Mouse (Mus musculus) MEL (cell line): ENCODE data around the gene Naa50. TPM values are rescaled to one million over a fixed set of nuclear protein-coding genes. Genes with fewer than 3 reads are reported as not detected.
A peak's percentile ranks its signal among the peaks of the same experiment; 100 is the strongest.

Source experiments
- DNase-seq: peaks from one replicate; pipeline ENCODE4 v3.0.0; 2011; ENCODE audit warnings: low read depth, low spot score
- H3K27ac ChIP-seq: 2 replicates; pipeline ENCODE4 v1.5.1; 2012; ENCODE audit warnings: low read depth, mild to moderate bottlenecking, control low read depth, low read length, moderate library complexity; ENCODE audit not compliant: control insufficient read depth
- H3K27me3 ChIP-seq, 2 experiments: fragments of 150-350 bp in 1 of 2; sonication (generic) in 1 of 2; 2 replicates each; pipeline ENCODE4 v1.6.1; 2012; ENCODE audit warnings: low read length in 2 of 2, mild to moderate bottlenecking in 2 of 2, improper control_type of control experiment in 1 of 2, moderate library complexity in 1 of 2; ENCODE audit not compliant: insufficient read depth in 2 of 2, control insufficient read depth in 1 of 2
- H3K36me3 ChIP-seq, 2 experiments: 2 replicates each; pipeline ENCODE4 v1.6.1; 2012 to 2014; ENCODE audit warnings: low read length in 2 of 2, improper control_type of control experiment in 1 of 2, inconsistent platforms in 1 of 2, mild to moderate bottlenecking in 1 of 2; ENCODE audit not compliant: insufficient read depth in 2 of 2, control insufficient read depth in 1 of 2
- H3K4me1 ChIP-seq, 2 experiments: fragments of 150-350 bp in 1 of 2; sonication (generic) in 1 of 2; 2 replicates each; pipeline ENCODE4 v1.6.1; 2012; ENCODE audit warnings: low read length in 2 of 2, improper control_type of control experiment in 1 of 2, mild to moderate bottlenecking in 1 of 2; ENCODE audit not compliant: insufficient read depth in 2 of 2, control insufficient read depth in 1 of 2
- H3K4me3 ChIP-seq, 2 experiments: fragments of 150-350 bp in 1 of 2; sonication (generic) in 1 of 2; 2 replicates each; pipeline ENCODE4 v1.5.1; 2012; ENCODE audit warnings: low read depth in 2 of 2, low read length in 2 of 2, mild to moderate bottlenecking in 2 of 2, moderate library complexity in 2 of 2, control low read depth in 1 of 2, improper control_type of control experiment in 1 of 2; ENCODE audit not compliant: control insufficient read depth in 1 of 2, insufficient read depth in 1 of 2
- H3K79me2 ChIP-seq: 2 replicates; pipeline ENCODE4 v1.6.1; 2012; ENCODE audit warnings: mild to moderate bottlenecking, low read length, moderate library complexity; ENCODE audit not compliant: control insufficient read depth, poor library complexity, insufficient read depth
- H3K9ac ChIP-seq: 2 replicates; pipeline ENCODE4 v1.6.1; 2012; ENCODE audit warnings: low read depth, mild to moderate bottlenecking, control low read depth, low read length, moderate library complexity; ENCODE audit not compliant: control insufficient read depth, poor library complexity, severe bottlenecking
- H3K9me3 ChIP-seq: fragments of 150-350 bp; sonication (generic); replicated peaks from 2 replicates; pipeline ENCODE4 v1.6.1; 2012; ENCODE audit warnings: mild to moderate bottlenecking, low read length, improper control_type of control experiment, moderate library complexity; ENCODE audit not compliant: insufficient read depth
- CTCF ChIP-seq, 3 experiments: IDR thresholded peaks in 2 of 3; conservative IDR thresholded peaks in 1 of 3; 2 replicates each; pipeline ENCODE4 v1.5.1; 2011 to 2012; ENCODE audit warnings: low read length in 3 of 3, low read depth in 2 of 3, mild to moderate bottlenecking in 2 of 3, improper control_type of control experiment in 1 of 3, inconsistent platforms in 1 of 3, mixed read lengths in 1 of 3, moderate library complexity in 1 of 3; ENCODE audit not compliant: control insufficient read depth in 1 of 3, insufficient read depth in 1 of 3, poor library complexity in 1 of 3, severe bottlenecking in 1 of 3
- E2F4 ChIP-seq: IDR thresholded peaks from 2 replicates; pipeline ENCODE4 v1.6.1; 2011; ENCODE audit warnings: low read depth, low read length, improper control_type of control experiment, borderline replicate concordance
- EP300 ChIP-seq, 2 experiments: IDR thresholded peaks; 2 replicates each; pipeline ENCODE4 v1.6.1; 2011; ENCODE audit warnings: improper control_type of control experiment in 2 of 2, low read length in 2 of 2, low read depth in 1 of 2, mild to moderate bottlenecking in 1 of 2
- ETS1 ChIP-seq: IDR thresholded peaks from 2 replicates; pipeline ENCODE4 v1.6.1; 2012; ENCODE audit warnings: low read depth, mild to moderate bottlenecking, inconsistent platforms, low read length, improper control_type of control experiment, moderate library complexity
- GABPA ChIP-seq: IDR thresholded peaks from 2 replicates; pipeline ENCODE4 v1.6.1; 2012; ENCODE audit warnings: low read depth, mild to moderate bottlenecking, inconsistent platforms, low read length, improper control_type of control experiment, moderate library complexity
- HCFC1 ChIP-seq: IDR thresholded peaks from 2 replicates; pipeline ENCODE4 v1.6.1; 2012; ENCODE audit warnings: low read depth, mild to moderate bottlenecking, inconsistent platforms, low read length, improper control_type of control experiment, moderate library complexity
- MAFK ChIP-seq: IDR thresholded peaks from 2 replicates; pipeline ENCODE4 v1.6.1; 2011; ENCODE audit warnings: low read depth, mild to moderate bottlenecking, low read length, improper control_type of control experiment, borderline replicate concordance
- MAZ ChIP-seq: IDR thresholded peaks from 2 replicates; pipeline ENCODE4 v1.6.1; 2012; ENCODE audit warnings: low read depth, mild to moderate bottlenecking, inconsistent platforms, low read length, improper control_type of control experiment
- MEF2A ChIP-seq: IDR thresholded peaks from 2 replicates; pipeline ENCODE4 v1.6.1; 2014; ENCODE audit warnings: low read depth, mild to moderate bottlenecking, inconsistent platforms, low read length, improper control_type of control experiment; ENCODE audit not compliant: poor library complexity, insufficient replicate concordance, severe bottlenecking; ENCODE audit errors: extremely low read depth
- MXI1 ChIP-seq: IDR thresholded peaks from 2 replicates; pipeline ENCODE4 v1.6.1; 2011; ENCODE audit warnings: mild to moderate bottlenecking, low read depth, low read length, improper control_type of control experiment
- MYB ChIP-seq: IDR thresholded peaks from 2 replicates; pipeline ENCODE4 v1.6.1; 2011; ENCODE audit warnings: mild to moderate bottlenecking, low read depth, low read length, improper control_type of control experiment
- POLR2A ChIP-seq, 2 experiments: IDR thresholded peaks; 2 replicates each; pipeline ENCODE4 v1.6.1; 2011 to 2012; ENCODE audit warnings: low read length in 2 of 2, mild to moderate bottlenecking in 2 of 2, control low read depth in 1 of 2, improper control_type of control experiment in 1 of 2, low read depth in 1 of 2, moderate library complexity in 1 of 2; ENCODE audit not compliant: control insufficient read depth in 1 of 2, insufficient read depth in 1 of 2, poor library complexity in 1 of 2
- POLR2AphosphoS2 ChIP-seq: IDR thresholded peaks from 2 replicates; pipeline ENCODE4 v1.6.1; 2011; ENCODE audit warnings: low read length, improper control_type of control experiment
- RCOR1 ChIP-seq: IDR thresholded peaks from 2 replicates; pipeline ENCODE4 v1.6.1; 2012; ENCODE audit warnings: low read depth, mild to moderate bottlenecking, inconsistent platforms, low read length, improper control_type of control experiment
- TAL1 ChIP-seq: IDR thresholded peaks from 2 replicates; pipeline ENCODE4 v1.6.1; 2012; ENCODE audit warnings: mild to moderate bottlenecking, inconsistent platforms, low read length, moderate library complexity, mixed read lengths
- TCF12 ChIP-seq: IDR thresholded peaks from 2 replicates; pipeline ENCODE4 v1.6.1; 2014; ENCODE audit warnings: low read depth, mild to moderate bottlenecking, inconsistent platforms, low read length, improper control_type of control experiment, moderate library complexity
- UBTF ChIP-seq: IDR thresholded peaks from 2 replicates; pipeline ENCODE4 v1.6.1; 2012; ENCODE audit warnings: low read depth, mild to moderate bottlenecking, inconsistent platforms, low read length, improper control_type of control experiment, moderate library complexity, borderline replicate concordance; ENCODE audit not compliant: insufficient read depth
- USF1 ChIP-seq: IDR thresholded peaks from 2 replicates; pipeline ENCODE4 v1.6.1; 2014; ENCODE audit warnings: low read depth, mild to moderate bottlenecking, inconsistent platforms, low read length, improper control_type of control experiment, moderate library complexity
- ZKSCAN1 ChIP-seq: IDR thresholded peaks from 2 replicates; pipeline ENCODE4 v1.6.1; 2012; ENCODE audit warnings: low read depth, mild to moderate bottlenecking, inconsistent platforms, low read length, improper control_type of control experiment, moderate library complexity
- ZNF384 ChIP-seq: IDR thresholded peaks from 2 replicates; pipeline ENCODE4 v1.6.1; 2012; ENCODE audit warnings: low read depth, mild to moderate bottlenecking, inconsistent platforms, low read length, improper control_type of control experiment
- polyA plus RNA-seq, 2 experiments: library from polyadenylated mRNA; stranded (reverse) in 1 of 2; unstranded in 1 of 2; fragments of >175 nt in 1 of 2; fragments of >200 nt in 1 of 2; gene quantifications; 2 replicates each; pipeline versions ENCODE4 v1.2.1 to v1.2.4; 2012; ENCODE audit warnings: low replicate concordance in 2 of 2, low read depth in 1 of 2; ENCODE audit not compliant: insufficient read length in 2 of 2, insufficient read depth in 1 of 2, missing spikeins in 1 of 2
- total RNA-seq: library from RNA; depleted of rRNA; stranded (reverse); fragments of 300-350 nt; gene quantifications from 2 replicates; pipeline ENCODE4 v1.2.3, GENCODE M21; 2012

The Naa50 gene
- total and polyA plus RNA-seq, 3 experiments = 52.1 to 204 (median 90.4) TPM

GRCm38 (mm10) chr16:44139536-44140185, at the start of gene Naa50, which contains the start of gene Atp6v1a (continued):
- TF ChIP-seq POLR2AphosphoS2 = peak; percentile 30; the same call in 1 of the 2 replicates
- no peak for TF ChIP-seq USF1
- TF ChIP-seq RCOR1 = no peak
- TF ChIP-seq, all 39 proteins: peak for 9

- Histone ChIP-seq H3K27ac (no peak overlapping the region), H3K27me3 (no peaks in the 10 kb centered on the region), H3K9ac (no peak overlapping the region), H3K9me3 (no peaks in the 10 kb centered on the region), H3K36me3 (peaks cover 0 to 22% of the 10 kb centered on the region in 2 experiments; a peak in 2 of 4 replicates), H3K79me2 (no peaks in the 10 kb centered on the region), H3K4me1 (no peaks in the 10 kb centered on the region), H3K4me3 (no peak overlapping the region)
- DNase-seq = no peak
- no peak for TF ChIP-seq UBTF
- TF ChIP-seq EP300 (IDR thresholded peaks at IDR 0.05; ENCODE audit: low read depth in 1 of 2, low read length in 2 of 2) = no peak
- TF ChIP-seq TCF12 = no peak
- TF ChIP-seq CTCF (IDR thresholded peaks at IDR 0.05 in 2 of 3, conservative IDR thresholded peaks at IDR 0.05 in 1 of 3; ENCODE audit: control insufficient read depth in 1 of 3, insufficient read depth in 1 of 3, low read depth in 2 of 3, low read length in 3 of 3, poor library complexity in 1 of 3, severe bottlenecking in 1 of 3) = no peak
- no peak for TF ChIP-seq ZKSCAN1
- no peak for TF ChIP-seq POLR2A (IDR thresholded peaks at IDR 0.05; ENCODE audit: control insufficient read depth in 1 of 2, insufficient read depth in 1 of 2, low read depth in 1 of 2, low read length in 2 of 2, poor library complexity in 1 of 2)
- TF ChIP-seq ZNF384 = no peak
- no peak for TF ChIP-seq GABPA
- no peak for TF ChIP-seq HCFC1
- no peak for TF ChIP-seq MYB
- no peak for TF ChIP-seq RCOR1
- no peak for TF ChIP-seq MXI1
- no peak for TF ChIP-seq ETS1
- no peak for TF ChIP-seq TAL1
- TF ChIP-seq MAFK = no peak
These were observed 40.3 kb upstream of the Naa50 start for GRCm38 (mm10) chr16:44099377-44099776.

GRCm38 (mm10) chr16:44101181-44101710, 38.4 kb upstream of the Naa50 start:
- DNase-seq = no peak
- H3K9ac ChIP-seq = no peak overlapping the region
- peaks cover 0 to 22% of the 10 kb centered on the region in 2 experiments; a peak in 2 of 4 replicates for H3K36me3 ChIP-seq
- no peaks in the 10 kb centered on the region for H3K4me1 ChIP-seq
- H3K27ac ChIP-seq = no peak overlapping the region
- no peaks in the 10 kb centered on the region for H3K27me3 ChIP-seq
- H3K79me2 ChIP-seq = no peaks in the 10 kb centered on the region
- no peak for TF ChIP-seq EP300 (IDR thresholded peaks at IDR 0.05; ENCODE audit: low read depth in 1 of 2, low read length in 2 of 2)
- TF ChIP-seq TCF12 = no peak
- no peak for TF ChIP-seq MYB
- no peak for TF ChIP-seq MEF2A
- TF ChIP-seq E2F4 = no peak
- no peak for TF ChIP-seq HCFC1
- no peak for TF ChIP-seq MAZ
- no peak overlapping the region for H3K4me3 ChIP-seq
- H3K9me3 ChIP-seq = no peaks in the 10 kb centered on the region
